Mouse (Mus musculus) lung, adult 18-20 months (tissue): ENCODE measurements around the gene Olfr432.
"Not testable (repeated sequence)": the region's sequence is repeated elsewhere in the genome, so short reads cannot be mapped to it uniquely, and the experiment has no call there.

Experiments used
- DNase-seq, 2 experiments: peaks; one replicate each; pipeline ENCODE4 v3.0.0; 2022; ENCODE audit warnings: mixed read lengths in 2 of 2

Gene Olfr432

DNA sequence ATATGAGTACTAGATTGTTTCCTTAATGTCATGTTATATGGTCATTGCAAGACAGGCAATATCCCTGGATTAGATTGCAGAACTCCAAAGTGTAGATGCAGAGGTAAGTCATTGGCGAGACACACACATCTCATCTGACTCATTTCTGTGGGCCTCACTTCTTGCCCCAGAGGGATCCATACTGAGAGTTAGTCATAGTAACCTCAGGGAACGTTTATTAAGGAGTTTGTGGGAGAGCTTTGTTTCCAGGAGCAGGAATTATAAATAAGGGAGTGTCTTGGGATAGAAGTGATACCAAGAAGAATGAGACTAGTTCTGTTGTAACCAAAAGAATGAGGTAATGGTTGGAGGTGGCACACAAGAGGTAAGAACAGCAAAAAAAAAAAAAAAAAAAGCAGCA lies at the start of gene Olfr432:
TSS of gene Olfr432 (plus strand) at position 313 of the 400 bp plus-strand sequence.
- no peak for DNase-seq

GRCm38 (mm10) chr1:174004352-174005109 lies 44.5 kb upstream of the Olfr432 start:
- not testable (repeated sequence) for DNase-seq

DNA sequence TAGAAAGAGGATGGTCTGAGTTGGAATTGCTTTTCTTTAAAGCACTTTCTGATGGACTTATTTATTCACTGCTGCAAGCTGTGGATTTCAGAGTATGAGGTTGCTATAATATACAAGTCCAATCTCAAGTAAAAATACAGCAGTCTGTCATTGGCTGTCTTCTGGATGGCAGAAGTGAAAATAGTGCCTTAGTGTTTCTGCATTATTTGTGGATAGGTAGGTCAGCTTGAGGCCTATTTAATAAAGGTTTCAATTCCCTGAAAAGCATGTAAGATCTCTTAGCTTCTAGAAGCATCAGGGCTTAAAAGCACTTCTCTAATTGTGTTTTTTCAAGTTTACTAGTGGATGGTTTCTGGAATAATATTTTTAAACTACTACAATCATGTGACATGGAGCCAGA lies 42.0 kb upstream of the Olfr432 start:
- DNase-seq: not testable (repeated sequence)

DNA sequence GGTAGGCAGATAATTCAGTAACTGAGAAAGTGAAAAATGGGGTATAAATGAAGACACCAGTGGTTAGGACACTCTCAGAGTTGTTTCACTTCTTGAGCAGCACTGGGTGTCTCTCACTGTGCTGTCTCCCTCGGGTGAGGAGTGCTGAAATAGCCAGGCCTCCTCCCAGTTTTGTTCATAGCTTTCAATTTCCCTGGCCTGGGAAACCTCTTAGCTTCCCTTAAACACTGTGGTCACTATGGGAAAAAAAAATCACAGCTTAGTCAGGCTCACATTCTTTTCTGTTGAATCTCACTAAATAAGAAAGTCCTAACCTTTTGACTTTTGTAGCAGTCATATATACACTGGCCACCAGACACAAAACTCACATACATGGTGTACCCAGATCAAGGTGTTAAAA lies 17.3 kb upstream of the Olfr432 start, which contains the start of gene Ifi205:
TSS of gene Ifi205 (minus strand) at position 113 of the 400 bp plus-strand sequence.
- DNase-seq: no peak

DNA sequence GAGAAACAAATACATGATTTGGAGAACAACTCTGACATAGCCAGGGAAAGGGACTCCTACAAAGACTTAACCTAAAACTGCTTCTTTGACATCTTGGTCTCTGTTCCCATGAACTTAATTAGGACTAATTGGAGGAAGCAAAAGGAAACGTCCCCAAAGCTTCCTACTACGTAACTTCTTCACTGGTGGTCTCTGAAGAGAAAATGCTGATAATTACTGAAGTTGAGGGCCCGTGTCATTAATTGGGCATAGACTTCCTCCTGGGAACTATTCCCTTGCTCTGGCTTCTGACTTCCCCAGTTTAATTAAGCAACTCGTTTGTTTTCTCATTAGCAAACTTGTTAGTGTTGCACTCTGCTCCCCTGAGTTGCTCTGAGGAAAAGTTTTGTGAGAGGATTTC lies 13.2 kb upstream of the Olfr432 start:
- DNase-seq: no peak

GRCm38 (mm10) chr1:174038480-174038879 lies 10.5 kb upstream of the Olfr432 start:
- DNase-seq: peak in 1 of 2 experiments; percentile 21

DNA sequence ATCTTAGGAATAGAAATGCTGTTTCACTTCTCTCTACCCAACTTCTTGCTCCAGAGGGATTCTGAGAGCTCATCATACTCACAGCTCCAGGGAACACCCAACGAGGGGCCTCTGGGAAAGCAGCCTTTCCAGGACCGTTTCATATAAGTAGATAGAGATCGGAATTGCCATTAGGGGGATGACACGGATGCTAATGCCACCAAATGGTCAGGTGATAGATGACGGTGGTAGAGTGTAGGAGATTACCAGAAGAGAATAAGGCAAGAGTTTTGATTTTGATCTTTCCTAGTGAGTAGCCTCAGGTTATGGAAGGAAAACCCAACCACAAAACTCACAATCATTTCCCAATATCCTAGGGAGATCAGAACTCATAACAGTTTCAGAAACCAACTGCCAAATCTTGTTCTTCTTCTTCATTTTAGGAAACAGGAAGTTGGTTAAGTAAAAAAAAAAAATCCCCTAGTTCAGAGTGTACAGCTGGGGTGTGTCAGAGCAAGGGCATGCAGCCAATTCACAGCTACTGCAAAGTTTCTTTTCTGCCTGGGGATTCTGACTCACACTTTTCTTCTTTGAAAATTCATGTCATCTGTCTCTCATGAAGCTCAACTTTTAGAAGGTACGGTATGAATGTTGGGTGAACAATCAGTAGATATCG lies 8.4 kb upstream of the Olfr432 start, which contains the start of gene Olfr433:
TSS of gene Olfr433 (plus strand) at position 183 of the 655 bp plus-strand sequence.
- peak; percentile 67 to 75 for DNase-seq

DNA sequence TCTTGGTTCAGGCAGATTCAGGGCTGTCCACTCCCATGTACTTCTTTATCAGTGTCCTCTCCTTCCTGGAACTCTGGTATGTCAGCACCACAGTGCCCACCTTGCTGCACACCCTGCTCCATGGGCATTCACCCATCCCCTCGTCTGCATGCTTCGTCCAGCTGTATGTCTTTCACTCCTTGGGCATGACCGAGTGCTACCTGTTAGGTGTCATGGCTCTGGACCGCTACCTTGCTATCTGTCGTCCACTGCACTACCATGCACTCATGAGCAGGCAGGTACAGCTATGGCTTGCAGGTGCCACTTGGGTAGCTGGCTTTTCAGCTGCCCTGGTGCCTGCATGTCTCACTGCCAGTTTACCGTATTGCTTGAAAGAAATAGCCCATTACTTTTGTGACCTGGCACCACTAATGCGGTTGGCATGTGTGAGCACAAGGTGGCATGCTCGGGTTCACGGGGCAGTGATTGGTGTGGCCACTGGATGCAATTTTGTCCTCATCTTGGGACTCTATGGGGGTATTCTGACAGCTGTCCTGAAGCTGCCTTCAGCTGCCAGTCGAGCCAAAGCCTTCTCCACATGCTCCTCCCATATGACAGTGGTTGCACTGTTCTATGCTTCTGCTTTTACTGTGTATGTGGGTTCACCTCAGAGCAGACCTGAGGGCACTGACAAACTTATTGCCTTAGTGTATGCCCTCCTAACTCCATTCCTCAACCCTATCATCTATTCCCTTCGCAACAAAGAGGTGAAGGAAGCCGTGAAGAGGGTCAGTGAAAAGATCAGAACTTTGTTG lies 6.7 kb upstream of the Olfr432 start:
- DNase-seq: not testable (repeated sequence)

- peak; percentile 12 to 45 for DNase-seq
Measured at GRCm38 (mm10) chr1:174044431-174044830, 4.6 kb upstream of the Olfr432 start.

DNA sequence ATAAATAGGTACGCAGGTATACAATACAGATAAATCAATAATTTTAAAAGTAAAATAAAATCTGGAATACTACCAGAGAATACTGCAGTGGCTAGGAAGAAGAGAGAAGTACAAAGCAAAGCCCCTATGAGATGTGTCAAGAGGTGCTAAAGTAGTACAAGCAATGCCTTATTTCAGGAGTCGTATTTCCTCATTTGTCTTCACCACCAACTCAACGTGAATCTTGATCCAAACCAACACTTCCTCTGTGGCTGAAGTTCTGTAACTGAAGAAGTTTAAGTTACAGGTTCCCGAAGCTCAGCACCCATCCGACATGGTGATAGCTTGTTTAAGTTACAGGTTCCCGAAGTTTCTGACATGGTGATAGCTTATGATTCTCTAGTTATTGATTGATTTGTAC lies 778 bp upstream of the Olfr432 start:
- not testable (repeated sequence) for DNase-seq

DNA sequence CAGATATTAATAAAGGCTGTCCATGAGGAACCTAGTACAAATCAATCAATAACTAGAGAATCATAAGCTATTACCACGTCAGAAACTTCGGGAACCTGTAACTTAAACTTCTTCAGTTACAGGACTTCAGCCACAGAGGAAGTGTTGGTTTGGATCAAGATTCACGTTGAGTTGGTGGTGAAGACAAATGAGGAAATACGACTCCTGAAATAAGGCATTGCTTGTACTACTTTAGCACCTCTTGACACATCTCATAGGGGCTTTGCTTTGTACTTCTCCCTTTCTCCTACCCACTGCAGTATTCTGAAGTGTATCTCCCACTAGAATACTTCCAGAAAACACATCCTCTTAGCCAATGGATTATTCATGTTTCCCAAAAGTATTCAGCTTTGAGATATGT lies 352 bp downstream of the Olfr432 start:
- not testable (repeated sequence) for DNase-seq

GRCm38 (mm10) chr1:174050532-174050931 lies 1.5 kb downstream of the Olfr432 start:
- DNase-seq: no peak

DNA sequence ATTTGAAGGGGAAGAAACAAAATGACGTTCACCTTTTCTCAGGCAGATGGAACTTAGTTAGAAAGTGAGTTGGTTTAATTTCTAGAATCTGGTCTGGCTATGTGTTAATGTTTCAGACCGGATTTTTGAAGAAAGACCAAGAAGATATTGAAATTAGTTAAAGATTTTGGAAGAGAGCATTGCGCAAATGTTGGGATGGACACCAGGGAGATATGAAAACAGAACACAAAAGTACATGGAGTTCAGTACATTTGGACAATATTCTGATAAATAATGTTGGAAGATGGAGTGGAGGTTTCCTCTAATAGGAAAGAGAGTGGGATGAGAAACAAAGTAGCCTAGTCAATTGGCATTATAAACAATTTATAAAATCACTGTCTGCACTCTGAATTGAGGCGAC lies 2.5 kb downstream of the Olfr432 start:
- no peak for DNase-seq

- DNase-seq: no peak
Measured at GRCm38 (mm10) chr1:174051931-174052536, 3.0 kb downstream of the Olfr432 start.

DNA sequence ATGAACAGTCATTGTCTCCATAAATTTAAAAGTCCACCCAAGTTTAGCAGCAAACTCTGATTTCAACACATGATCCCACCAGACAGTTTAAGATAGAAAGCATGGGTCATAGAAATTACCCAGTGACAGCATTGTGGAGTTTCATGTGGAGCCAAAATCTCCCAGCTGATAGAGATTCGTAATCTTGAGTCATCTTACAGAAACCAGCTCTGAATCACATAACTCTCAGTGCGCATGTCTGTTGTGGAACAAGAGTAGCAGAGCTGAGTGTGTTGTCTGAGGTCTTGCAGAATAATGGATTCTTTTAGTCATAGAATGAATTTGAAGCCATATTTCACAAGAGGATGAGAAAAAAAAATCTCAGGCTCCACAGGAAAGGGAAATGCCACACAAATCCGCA lies 4.0 kb downstream of the Olfr432 start:
- no peak for DNase-seq

- DNase-seq: no peak
Measured at GRCm38 (mm10) chr1:174055248-174055647, 6.2 kb downstream of the Olfr432 start.

DNA sequence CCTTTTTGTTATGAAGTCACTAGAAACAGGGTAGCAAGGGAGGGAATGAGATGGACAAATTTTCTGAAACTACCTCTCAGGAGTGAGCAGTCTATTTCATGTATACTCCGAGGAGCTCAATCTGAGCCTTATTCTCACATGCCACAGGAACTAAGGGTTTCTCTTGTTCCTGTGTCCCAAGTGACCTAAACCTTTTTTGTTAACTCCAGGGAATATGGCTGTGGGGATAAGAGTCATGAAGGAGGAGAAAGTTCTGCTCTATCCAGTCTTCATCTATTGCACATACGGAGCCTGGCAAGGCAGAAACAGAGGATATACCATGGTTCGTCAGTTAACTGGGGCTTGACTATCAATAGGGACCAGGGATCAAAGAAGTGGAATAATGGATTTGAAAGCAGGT lies 17.3 kb downstream of the Olfr432 start, which contains the start of gene Olfr430:
TSS of gene Olfr430 (plus strand) at position 301 of the 400 bp plus-strand sequence.
- DNase-seq: no peak

DNA sequence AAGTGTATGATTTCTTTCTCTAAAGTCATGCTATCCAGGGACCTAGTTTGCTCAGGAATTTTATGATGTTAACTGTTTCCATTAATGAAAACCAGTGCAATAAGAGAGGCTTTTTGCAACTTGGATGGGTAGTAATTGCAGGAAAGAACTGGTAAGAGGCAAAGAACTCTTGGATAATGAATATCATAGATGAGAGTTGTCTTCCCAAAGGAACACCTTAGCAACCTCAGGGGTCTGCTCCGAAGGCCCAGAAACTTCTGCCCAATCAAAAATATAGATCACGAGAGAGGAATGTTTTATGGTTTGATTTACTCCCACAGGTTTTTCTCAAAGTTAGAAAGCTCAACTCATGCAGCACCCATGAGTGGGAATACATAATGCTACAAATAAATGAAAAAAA lies 35.0 kb downstream of the Olfr432 start, which contains the start of gene Olfr429:
TSS of gene Olfr429 (plus strand) at position 301 of the 400 bp plus-strand sequence.
- DNase-seq: no peak

DNA sequence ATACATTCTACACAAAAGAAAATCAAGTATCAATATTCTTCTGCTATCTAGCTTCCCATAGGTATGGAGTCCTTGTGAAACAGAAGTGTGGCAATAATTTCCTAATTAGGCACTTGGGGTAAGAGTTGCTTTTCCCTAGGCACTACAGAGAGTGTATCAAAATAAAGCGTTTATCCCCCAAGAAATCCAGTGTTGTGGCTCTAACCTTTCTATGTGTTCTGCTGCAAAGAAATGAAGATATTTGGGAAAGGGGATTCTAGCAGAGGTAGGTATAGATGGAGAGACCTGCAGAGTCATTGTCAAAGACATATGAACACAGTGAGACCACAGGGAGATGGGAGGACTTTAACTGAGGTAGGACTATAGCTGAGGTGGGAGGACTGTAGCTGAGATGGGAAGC lies 47.6 kb downstream of the Olfr432 start, which contains the start of gene Olfr427:
TSS of gene Olfr427 (plus strand) at position 301 of the 400 bp plus-strand sequence.
- no peak for DNase-seq

- no peak for DNase-seq
Measured at GRCm38 (mm10) chr1:174103735-174104134, 54.7 kb downstream of the Olfr432 start.
